Comparison of ENCODE assay signal across 8 mouse cellular contexts in genomic region chr7:44428171-44428950, GRCm38 (mm10). TPM values are rescaled to one million over a fixed set of nuclear protein-coding genes. Genes with fewer than 3 reads are reported as not detected.
DNase-seq lines count a peak whose midpoint lies in the region; ATAC-seq lines count a peak whose summit lies in the region.

No protein-coding gene starts in this region.

- peak overlapping the region; percentile 96 for H3K4me2 ChIP-seq in midbrain, embryonic 13.5 days (replicated peaks)

- no peaks in the 10 kb centered on the region for H3K27me3 ChIP-seq in midbrain, embryonic 13.5 days

- peak overlapping the region; percentile 98 for H3K9ac ChIP-seq in midbrain, embryonic 13.5 days (replicated peaks)

- peaks cover 57% of the 10 kb centered on the region for H3K4me1 ChIP-seq in midbrain, embryonic 13.5 days (replicated peaks)

- peak; percentile 76 to 82 for DNase-seq in layer of hippocampus, postnatal 10 days (ENCODE audit: low spot score in 2 of 2)
- no peak for DNase-seq in layer of hippocampus, adult 8-10 months (ENCODE audit: low spot score in 2 of 2)
- DNase-seq in cerebellum, postnatal 14 days, result peak; percentile 65 to 78
- peak; percentile 30 for DNase-seq in forelimb bud, embryonic 11.5 days (ENCODE audit: low read depth, low spot score)
- no peak for DNase-seq in ovary, adult 18-20 months (ENCODE audit: low spot score)
- DNase-seq in adrenal gland, adult 18-20 months (ENCODE audit: low spot score in 2 of 2), result no peak
- DNase-seq in kidney, adult 11 months, result no peak

- WGBS in midbrain, embryonic 13.5 days, result 1% methylated on average over 17 of the region's 38 CpGs

- no peaks in the 10 kb centered on the region for H3K9me3 ChIP-seq in midbrain, embryonic 13.5 days

- peak; percentile 40 for ATAC-seq in midbrain, embryonic 13.5 days

- H3K27ac ChIP-seq in midbrain, embryonic 13.5 days, result peak overlapping the region; percentile 100

- peak overlapping the region; percentile 76 for H3K4me3 ChIP-seq in midbrain, embryonic 13.5 days (replicated peaks)

- H3K36me3 ChIP-seq in midbrain, embryonic 13.5 days, result no peaks in the 10 kb centered on the region

RNA-seq across cellular contexts. Expression of gene Lrrc4b, which starts 0.5 kb away (rescaled TPM):
- 100 to 1,000 TPM; 338 to 365 TPM for total RNA-seq in layer of hippocampus, postnatal 10 days (2021)
- 100 to 1,000 TPM; 278 to 302 (median 291) TPM for total RNA-seq in layer of hippocampus, adult 8-10 months (2022)
- polyA plus RNA-seq in midbrain, embryonic 13.5 days (2015; fragmentation: Nextera tagmentation; extraction: Ambion mirVana), result 15.7 and 16.4 TPM in 2 replicates
- total RNA-seq in adrenal gland, adult 18-20 months (2021), result 1 to 10 TPM; 5.0 to 7.3 TPM

RNA-seq across cellular contexts. Expression of gene Aspdh, which starts 36.8 kb away (rescaled TPM):
- 10 to 100 TPM; 13.0 to 16.5 TPM for total RNA-seq in layer of hippocampus, postnatal 10 days (2021)
- 10 to 100 TPM; 11.1 to 13.6 (median 12.4) TPM for total RNA-seq in layer of hippocampus, adult 8-10 months (2022)
- 8.6 and 10.8 TPM in 2 replicates for polyA plus RNA-seq in midbrain, embryonic 13.5 days (2015; fragmentation: Nextera tagmentation; extraction: Ambion mirVana)
- total RNA-seq in adrenal gland, adult 18-20 months (2021), result not detected

RNA-seq across cellular contexts. Expression of gene Josd2, which starts 39.4 kb away (rescaled TPM):
- 10 to 100 TPM; 38.7 to 41.1 TPM for total RNA-seq in layer of hippocampus, postnatal 10 days (2021)
- 100 to 1,000 TPM in 2 of 4 experiments, 10 to 100 TPM in 2; 97.1 to 114 (median 103) TPM for total RNA-seq in layer of hippocampus, adult 8-10 months (2022)
- 41.6 and 44.8 TPM in 2 replicates for polyA plus RNA-seq in midbrain, embryonic 13.5 days (2015; fragmentation: Nextera tagmentation; extraction: Ambion mirVana)
- 10 to 100 TPM; 40.0 to 42.6 TPM for total RNA-seq in adrenal gland, adult 18-20 months (2021)

RNA-seq across cellular contexts. Expression of gene 1700008O03Rik, which starts 42.7 kb away (rescaled TPM):
- total RNA-seq in layer of hippocampus, postnatal 10 days (2021), result 1 to 10 TPM; 4.3 to 5.0 TPM
- 1 to 10 TPM; 2.2 to 4.3 (median 2.8) TPM for total RNA-seq in layer of hippocampus, adult 8-10 months (2022)
- polyA plus RNA-seq in midbrain, embryonic 13.5 days (2015; fragmentation: Nextera tagmentation; extraction: Ambion mirVana), result 0.70 and 1.4 TPM in 2 replicates
- 1 to 10 TPM in 1 of 2 experiments, under 1 TPM in 1; 0.86 to 1.0 TPM for total RNA-seq in adrenal gland, adult 18-20 months (2021)

RNA-seq across cellular contexts. Expression of gene Syt3, which starts 44.5 kb away (rescaled TPM):
- 10 to 100 TPM; 84.0 to 90.2 TPM for total RNA-seq in layer of hippocampus, postnatal 10 days (2021)
- total RNA-seq in layer of hippocampus, adult 8-10 months (2022), result 10 to 100 TPM; 82.9 to 94.7 (median 87.0) TPM
- polyA plus RNA-seq in midbrain, embryonic 13.5 days (2015; fragmentation: Nextera tagmentation; extraction: Ambion mirVana), result 16.9 and 17.6 TPM in 2 replicates
- total RNA-seq in adrenal gland, adult 18-20 months (2021), result 1 to 10 TPM; 4.7 to 6.9 TPM

Comparison
In these comparisons a context has a peak if more than half of its experiments do, and no peak if none do; other contexts are left out.
1. DNase-seq: peak in layer of hippocampus, postnatal 10 days (2 of 2), cerebellum, postnatal 14 days (2 of 2) and forelimb bud, embryonic 11.5 days (single experiment); none in layer of hippocampus, adult 8-10 months (0 of 2), ovary, adult 18-20 months (single experiment), adrenal gland, adult 18-20 months (0 of 2) and kidney, adult 11 months (single experiment).
2. RNA of gene Lrrc4b, which starts 0.5 kb away (total RNA-seq): 338 to 365 TPM in layer of hippocampus, postnatal 10 days and 278 to 302 TPM in layer of hippocampus, adult 8-10 months; 5.0 to 7.3 TPM in adrenal gland, adult 18-20 months; every median in the first group is over 10 times any median in the second.
3. RNA of gene Aspdh, which starts 36.8 kb away (total RNA-seq): 13.0 to 16.5 TPM in layer of hippocampus, postnatal 10 days and 11.1 to 13.6 TPM in layer of hippocampus, adult 8-10 months; not detected in adrenal gland, adult 18-20 months; every median in the first group is over 4 times any median in the second.